Mouse (Mus musculus) 416B (cell line): Measurements from ENCODE around the gene Atp11c.
A peak's percentile ranks its signal among the peaks of the same experiment; 100 is the strongest.

ENCODE experiments used
- DNase-seq: peaks from one replicate; pipeline ENCODE4 v3.0.0; 2011; ENCODE audit warnings: low read depth

Gene Atp11c

DNA sequence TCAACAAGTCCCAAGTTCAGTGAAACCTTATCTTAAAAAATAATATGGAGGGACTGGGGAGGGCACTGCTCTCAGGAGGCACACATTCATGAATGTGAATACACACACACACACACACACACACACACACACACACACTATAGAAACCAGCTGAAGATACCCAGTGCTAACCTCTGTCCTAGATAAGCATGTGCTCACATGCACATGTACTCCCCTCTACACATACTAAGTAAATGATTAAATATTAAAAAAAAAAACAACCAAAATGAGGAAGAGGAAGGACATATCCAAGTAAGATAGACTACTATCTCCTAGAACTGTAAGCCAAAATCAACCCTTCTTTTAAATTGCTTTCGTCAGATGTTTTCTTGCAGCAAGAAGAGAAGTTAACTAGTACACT lies 205.6 kb downstream of the Atp11c start:
- no peak for DNase-seq

DNA sequence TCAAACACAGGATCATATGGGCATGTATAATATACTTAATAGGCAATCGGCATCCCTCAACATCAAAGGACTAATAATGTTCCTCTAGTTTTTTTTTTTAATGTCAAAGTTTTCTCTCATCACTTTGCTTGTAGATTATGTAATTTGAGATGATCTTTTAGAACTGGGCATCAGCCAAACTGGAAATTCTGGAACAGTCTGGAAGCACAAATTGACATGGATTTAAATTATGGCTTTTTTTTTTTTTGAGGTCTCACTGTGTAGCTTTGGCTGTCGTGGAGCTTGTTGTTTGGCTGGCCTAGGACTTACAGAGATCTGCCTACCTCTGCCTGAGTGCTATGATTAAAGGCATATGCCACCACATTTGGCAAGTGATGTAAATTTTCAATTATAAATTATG lies 210.8 kb downstream of the Atp11c start:
- DNase-seq = no peak

- DNase-seq = no peak
Measured at GRCm38 (mm10) chrX:60380386-60380785, 212.1 kb downstream of the Atp11c start.

- no peak for DNase-seq
Measured at GRCm38 (mm10) chrX:60348741-60349140, 243.8 kb downstream of the Atp11c start.

- DNase-seq = peak; percentile 9
Measured at GRCm38 (mm10) chrX:60345447-60345846, 247.1 kb downstream of the Atp11c start.

DNA sequence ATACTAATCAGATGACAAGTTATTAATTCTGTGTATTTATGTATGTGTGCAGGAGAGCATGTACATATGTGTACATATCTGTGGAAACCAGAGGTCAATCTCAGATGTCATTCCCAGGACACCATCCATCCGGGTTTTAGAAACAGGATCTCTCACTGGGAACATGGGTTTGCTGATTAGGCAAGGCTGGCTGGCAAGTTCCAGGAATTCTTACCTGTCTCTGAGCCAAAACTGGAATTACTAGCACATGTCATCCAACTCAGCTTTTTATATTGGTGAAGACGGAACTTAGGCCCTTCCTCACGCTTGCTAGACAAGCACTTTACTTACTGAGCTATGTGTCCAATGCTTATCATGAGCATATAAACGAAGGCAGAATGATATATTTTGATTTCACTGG lies 247.5 kb downstream of the Atp11c start:
- no peak for DNase-seq

GRCm38 (mm10) chrX:60329735-60330134 lies 262.8 kb downstream of the Atp11c start:
- no peak for DNase-seq

GRCm38 (mm10) chrX:60321321-60321720 lies 271.2 kb downstream of the Atp11c start:
- no peak for DNase-seq

DNA sequence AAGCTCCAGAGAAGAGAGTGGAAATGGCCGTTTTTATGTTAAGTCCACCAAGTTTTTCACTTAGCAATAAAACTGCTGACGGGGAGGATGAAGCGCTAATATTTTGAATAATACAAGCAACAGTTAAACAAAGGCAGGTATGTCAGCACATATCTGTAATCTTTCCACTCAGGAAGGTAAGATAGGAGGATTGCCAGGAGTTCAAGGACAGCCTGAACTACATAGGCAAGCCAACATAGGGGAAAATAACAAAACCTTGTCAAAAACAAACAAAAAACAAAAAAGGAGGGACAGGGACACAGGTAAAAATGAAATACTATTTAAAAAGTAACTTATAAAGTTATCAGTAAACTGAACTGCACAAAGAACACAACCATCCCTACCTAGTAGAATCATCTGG lies 274.8 kb downstream of the Atp11c start:
- DNase-seq = no peak

GRCm38 (mm10) chrX:60292335-60292734 lies 300.2 kb downstream of the Atp11c start:
- DNase-seq = no peak

GRCm38 (mm10) chrX:60255346-60255745 lies 337.2 kb downstream of the Atp11c start:
- no peak for DNase-seq

DNA sequence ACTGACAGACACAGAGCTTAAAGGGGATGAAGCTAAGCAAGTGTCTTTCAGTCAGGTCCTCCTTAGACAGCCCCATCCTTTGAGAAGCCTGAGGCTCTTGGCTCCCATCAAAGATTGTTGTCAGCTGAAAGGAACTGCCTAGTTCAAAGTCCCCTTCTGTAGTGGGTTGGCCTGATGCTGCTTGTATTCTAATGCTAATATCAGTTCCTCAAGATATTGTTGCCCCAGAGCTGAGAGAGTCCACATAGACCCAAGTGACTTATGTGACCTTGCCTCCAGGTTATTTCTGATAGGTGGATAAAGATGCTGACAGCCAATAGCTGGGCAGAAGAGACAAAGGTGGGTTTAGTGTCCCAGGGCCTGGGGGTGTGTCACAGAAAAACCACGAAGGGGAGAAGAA lies 404.8 kb downstream of the Atp11c start:
- DNase-seq = no peak

GRCm38 (mm10) chrX:60182611-60183010 lies 409.9 kb downstream of the Atp11c start:
- no peak for DNase-seq

- DNase-seq = no peak
Measured at GRCm38 (mm10) chrX:60178744-60179458, 413.6 kb downstream of the Atp11c start, which contains the start of gene Mcf2. Gene Mcf2, minus strand, starts transcription at chrX:60179089.

GRCm38 (mm10) chrX:60178025-60178743 lies 414.3 kb downstream of the Atp11c start:
- DNase-seq = no peak
